Mouse (Mus musculus) mouse trophoblast stem cell (cell line): ENCODE results near the gene Ccdc57.
"Not testable (repeated sequence)": the region's sequence is repeated elsewhere in the genome, so short reads cannot be mapped to it uniquely, and the experiment has no call there.

ENCODE experiments used
- in situ Hi-C, 2 experiments: fragments of 300-500 bp; cut with MseI, MboI; formaldehyde crosslinking; loops; 2 replicates in 1 of 2; 3 replicates in 1 of 2; pipeline ENCODE4 v1.15.1; 2025

The Ccdc57 gene

GRCm38 (mm10) chr11:120785145-120785544, 147.5 kb downstream of the Ccdc57 start:
- in situ Hi-C loops, result no loop called here

DNA sequence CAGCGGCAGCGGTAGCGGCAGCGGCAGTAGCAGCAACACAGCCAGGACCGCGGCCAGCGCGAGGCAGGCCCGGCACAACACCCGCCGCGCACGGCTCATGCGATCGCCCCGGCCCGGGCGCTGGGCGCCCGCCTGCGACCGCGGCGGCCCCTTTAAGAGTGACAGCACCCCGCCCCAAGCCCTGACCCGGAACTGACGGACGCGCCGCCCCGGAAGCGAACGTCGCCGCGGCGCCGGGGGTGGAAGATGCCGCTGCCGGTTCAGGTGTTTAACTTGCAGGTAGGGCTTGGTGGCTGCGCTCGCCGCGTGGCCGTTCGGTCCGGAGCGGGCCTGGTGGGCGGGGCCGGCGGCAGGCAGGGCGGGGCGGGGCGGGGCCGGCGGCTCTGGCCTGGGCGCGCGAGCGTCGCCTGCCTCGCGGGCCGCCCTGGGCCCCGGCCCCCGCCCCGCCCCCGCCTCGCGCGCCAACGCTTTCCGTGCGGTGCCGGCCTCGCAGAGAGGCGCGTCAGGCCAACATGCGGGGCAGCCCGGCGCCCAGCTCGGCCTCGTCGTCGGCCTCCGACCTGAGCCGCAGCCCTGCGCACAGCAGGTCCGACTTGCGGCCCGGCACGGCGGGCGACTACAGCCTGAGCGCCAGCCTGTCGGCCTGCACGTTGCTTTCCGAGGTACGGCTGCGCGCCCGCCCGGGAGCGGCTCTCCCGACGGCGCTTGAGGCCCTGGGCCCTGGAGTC, 148.4 kb downstream of the Ccdc57 start, which contains the start of the genes Rfng and Gps1:
TSS of gene Rfng (minus strand) at position 144 of the 728 bp plus-strand sequence.
TSS of gene Gps1 (plus strand) at position 209 of the 728 bp plus-strand sequence.
- in situ Hi-C loops, result no loop called here

GRCm38 (mm10) chr11:120783426-120784063, 149.1 kb downstream of the Ccdc57 start:
- in situ Hi-C loops, result no loop called here

DNA sequence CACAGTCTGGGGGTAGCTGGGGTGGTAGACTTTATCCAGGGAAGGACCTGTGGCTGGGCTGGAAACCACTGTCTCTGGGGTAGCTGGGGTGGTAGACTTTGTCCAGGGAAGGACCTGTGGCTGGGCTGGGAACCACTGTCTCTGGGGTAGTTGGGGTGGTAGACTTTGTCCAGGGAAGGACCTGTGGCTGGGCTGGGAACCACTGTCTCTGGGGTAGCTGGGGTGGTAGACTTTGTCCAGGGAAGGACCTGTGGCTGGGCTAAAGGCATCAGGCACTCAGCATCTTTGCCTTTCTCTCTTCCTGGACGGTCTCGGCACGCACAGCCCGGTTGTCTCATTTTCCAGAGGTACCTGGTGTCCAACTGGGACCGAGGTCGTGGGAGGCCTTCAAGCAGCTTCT, 151.3 kb downstream of the Ccdc57 start:
- in situ Hi-C loops, result not testable (repeated sequence)

DNA sequence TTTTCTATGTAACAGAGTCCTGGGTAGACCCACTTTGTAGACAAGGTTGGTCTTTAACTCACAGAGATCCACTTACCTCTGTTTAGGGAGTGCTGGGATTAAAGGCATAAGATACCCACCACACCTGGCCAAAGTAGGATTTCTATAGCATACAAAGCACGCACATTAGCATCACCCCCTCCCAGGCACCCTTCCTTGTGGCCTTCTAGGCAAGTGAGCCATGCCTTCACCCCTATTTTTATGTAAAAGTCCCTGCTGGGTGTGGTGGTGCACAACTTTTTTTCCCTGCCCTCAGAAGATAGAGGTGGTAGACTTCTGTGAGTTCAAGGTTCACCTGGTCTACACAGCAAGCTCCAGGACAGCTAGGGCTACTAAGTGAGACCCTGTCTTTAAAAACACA, 152.8 kb downstream of the Ccdc57 start:
- in situ Hi-C loops, result loop anchor here (5.0 kb wide), 1 partner anchor 53 kb away; the partner anchor contains the start of gene Dcxr (in 2 of the 2)

GRCm38 (mm10) chr11:120777123-120777522, 155.5 kb downstream of the Ccdc57 start:
- in situ Hi-C loops, result loop anchor here (5.0 kb wide), 1 partner anchor 50 kb away; the partner anchor contains the start of gene Dcxr (in 2 of the 2)
